Mouse (Mus musculus): ENCODE measurements around the gene Olfr1392.
A peak's percentile ranks its signal among the peaks of the same experiment; 100 is the strongest.
"Not testable (repeated sequence)": the region's sequence is repeated elsewhere in the genome, so short reads cannot be mapped to it uniquely, and the experiment has no call there.

DNA sequence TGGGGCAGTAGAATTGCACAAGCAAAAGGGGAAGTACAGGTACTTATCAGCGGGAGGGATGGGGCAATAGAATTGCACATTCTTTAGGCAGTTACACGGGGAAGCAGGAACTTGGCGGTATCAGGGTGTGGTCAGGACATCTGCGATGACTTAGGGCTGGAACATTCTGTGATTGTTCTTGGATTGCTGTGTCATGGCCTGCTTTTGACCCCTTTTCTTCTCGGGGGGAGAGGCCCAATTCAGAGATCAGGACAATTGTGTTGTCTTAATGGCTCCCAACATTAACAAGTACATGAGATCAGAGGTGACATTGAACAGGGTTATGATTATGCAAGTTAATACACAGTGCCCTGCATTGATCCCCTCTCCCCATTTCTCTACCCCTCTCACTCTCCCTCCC is 23.5 kb downstream of the Olfr1392 start:
- TF ChIP-seq CTCF (conservative IDR thresholded peaks at IDR 0.05; ENCODE audit: low read length); POU5F1 (IDR thresholded peaks at IDR 0.05; ENCODE audit: borderline replicate concordance, low read length): not testable (repeated sequence)
- 0 out of 2 replicates have a peak, but pooled peaks have one; percentile 52 for TF ChIP-seq NANOG (IDR thresholded peaks at IDR 0.05; ENCODE audit: borderline replicate concordance, low read length)

Measured in E14TG2a.4 (cell line).